Mouse (Mus musculus) frontal cortex, adult (tissue): ENCODE measurements around the gene Cd5.

Experiments
- ATAC-seq: cut with Nextera tagmentation; 2 replicates; pipeline ENCODE4 v1.9.2; 2017; ENCODE audit warnings: mild to moderate bottlenecking, moderate library complexity, mixed read lengths; ENCODE audit not compliant: low TSS enrichment

Cd5 gene

DNA sequence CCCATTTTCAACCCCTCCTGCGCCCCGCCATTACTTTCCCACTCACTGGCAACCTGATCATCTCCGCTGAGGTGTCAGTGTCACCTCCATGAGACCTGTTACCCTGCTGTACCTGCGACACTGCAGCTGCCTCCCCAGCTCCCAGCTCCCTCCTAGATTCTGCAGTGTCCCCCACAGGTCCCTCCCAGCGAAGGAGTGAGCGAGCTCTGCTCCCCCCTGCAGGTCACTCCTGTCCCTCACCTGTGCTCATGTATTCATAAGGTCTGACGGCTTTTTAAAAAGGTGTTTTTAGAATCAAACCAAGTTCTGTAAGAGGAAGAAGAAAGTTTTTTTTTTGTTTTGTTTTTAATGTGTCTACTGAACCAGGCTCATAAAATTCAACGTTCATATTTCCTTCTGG is 36.7 kb downstream of the Cd5 start:
- no peak for ATAC-seq

DNA sequence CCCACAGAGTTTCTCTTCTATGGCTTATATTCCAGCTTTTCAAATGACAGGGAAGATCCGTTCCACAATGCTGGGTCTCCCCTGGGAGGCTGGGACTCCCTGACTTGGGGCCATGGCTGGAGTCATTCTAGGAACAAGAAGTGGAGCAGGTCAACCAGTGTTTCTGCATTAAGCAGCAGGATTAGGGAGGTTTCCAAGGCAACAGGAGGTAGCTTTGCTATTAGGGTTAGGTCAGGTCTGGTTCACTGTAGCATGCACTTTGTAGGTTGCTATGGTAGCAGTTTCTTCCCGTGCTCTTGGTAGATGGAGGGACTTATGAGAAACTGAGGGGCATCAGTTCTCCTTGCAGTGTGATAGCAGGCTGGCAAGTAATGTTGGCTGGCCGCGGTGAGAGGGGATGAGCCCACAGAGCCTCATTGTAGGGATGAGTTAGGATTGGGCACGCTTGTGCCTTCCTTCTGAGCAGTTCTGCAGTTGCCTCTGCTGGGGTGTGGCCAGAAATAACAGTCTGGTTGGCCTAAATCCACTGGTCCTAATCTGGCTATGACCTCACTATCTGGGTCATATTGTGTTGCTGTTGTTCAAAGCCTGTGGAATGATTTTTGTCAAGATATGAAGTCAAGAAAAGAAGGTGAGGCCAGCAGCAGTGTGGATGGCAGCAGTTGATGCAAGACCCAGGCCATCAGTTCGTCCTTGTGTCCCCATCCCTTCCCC is 37.6 kb downstream of the Cd5 start:
- ATAC-seq = no peak

DNA sequence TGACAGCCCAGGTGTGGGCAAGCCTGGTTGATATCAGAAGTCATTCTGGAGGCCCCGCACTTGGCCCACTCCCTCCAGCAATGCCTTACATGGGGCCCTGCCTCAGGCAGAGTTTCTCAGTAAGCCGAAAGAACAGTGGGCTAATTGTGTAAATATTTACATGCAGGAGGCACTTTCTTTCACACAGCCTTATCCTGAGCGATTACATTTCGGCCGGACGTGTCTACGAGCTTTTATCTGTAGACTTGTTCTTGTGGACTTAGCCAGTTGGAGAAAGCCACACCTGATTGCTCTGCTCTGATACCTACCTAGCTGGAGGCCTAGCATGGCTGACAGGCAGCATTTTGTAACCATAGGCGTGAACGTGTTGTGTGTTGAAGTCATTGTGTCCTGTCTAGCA is 39.0 kb downstream of the Cd5 start:
- no peak for ATAC-seq

DNA sequence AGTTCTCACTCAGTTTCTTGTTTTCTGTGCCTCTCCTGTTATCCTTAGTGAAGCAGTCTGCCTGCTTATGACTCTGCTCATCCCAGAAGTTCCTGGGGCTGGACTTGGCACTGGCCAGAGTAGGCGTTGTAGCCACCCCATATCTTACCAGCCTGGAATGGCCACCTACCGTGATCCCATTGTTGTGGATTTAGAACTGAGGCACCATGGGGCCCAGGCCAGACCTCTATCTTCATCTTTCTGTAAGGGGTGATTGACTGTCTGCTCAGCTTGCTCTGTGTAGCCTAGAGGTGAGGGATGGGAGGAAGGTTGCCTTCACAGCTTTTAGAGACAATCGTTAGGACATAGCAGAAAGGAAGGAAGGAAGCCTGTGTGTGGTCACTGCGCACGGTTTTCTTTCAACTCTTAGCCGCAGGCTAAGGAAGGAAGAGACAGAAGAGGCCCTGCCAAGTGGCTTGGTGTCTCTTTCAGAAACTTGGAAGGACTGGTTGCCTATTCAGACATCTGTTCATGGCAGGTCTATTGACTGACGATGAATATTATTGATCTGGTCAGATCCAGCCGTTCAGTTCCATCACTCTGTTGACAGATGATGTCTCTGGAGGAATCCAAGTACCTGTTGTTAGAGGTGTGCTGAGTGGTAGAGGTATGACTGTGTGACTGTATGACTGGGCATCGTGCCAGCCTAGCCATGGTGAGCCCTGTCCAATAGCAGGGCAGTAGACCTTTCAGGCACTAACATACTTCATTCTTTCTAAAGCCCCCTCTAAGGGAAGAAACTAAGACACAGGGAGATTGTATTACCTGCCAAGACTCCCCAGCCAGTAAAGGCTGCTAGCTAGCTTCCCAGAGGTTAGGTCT is 40.4 kb downstream of the Cd5 start:
- no peak for ATAC-seq

DNA sequence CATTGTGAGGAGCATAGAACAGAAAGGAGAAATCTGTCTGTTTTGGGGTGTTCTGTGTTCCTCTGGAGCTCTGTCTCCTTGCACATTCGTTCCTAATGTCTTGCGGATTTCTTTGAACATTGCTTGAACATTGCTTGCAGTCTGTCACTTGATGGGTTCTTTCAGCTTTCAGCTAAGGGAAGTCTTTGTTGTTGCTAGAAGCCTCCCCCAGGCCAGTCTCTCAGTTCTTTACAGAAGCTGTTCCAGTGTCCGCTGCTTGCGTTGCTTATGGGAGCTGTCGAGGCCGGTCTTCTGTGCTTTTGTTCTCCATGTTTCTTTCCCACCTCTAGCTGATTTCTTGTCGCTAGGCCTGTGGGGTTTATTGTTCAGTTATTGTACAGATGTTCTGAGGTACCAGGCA is 43.0 kb downstream of the Cd5 start:
- ATAC-seq = no peak

DNA sequence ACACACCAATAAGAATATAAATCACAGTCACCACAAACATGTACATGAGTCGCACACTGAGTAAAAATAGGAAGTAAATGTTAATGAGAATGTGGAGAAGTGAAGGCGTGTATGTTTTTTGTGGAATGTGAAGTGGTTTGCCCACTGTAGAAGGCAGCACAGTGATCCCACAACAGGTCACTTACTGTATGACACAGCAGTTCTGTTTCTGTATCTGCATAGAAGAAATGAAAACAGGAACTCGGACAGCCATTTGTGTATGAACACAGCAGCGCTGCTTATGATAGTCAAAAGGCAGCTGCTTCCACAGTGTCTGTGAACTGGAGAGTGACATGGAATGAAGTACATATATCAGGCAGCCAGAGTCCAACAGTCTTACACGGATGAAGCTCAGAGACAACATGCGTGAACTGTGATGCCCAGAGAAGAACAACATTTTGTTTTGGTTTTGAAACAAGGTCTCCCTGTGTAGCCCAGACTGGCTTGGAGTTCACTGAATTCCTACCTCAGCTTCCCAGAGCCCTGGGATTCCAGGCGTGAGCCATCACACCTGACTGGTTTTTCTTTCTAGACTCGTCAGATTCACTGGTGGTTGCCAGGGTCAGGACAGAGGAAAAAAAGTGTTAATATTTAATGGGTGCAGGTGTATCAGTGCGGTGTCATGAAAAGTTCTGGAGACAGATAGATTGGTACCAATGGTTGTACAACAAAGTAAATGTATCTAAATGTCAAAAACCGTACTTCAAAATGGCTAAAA is 44.7 kb downstream of the Cd5 start:
- no peak for ATAC-seq

DNA sequence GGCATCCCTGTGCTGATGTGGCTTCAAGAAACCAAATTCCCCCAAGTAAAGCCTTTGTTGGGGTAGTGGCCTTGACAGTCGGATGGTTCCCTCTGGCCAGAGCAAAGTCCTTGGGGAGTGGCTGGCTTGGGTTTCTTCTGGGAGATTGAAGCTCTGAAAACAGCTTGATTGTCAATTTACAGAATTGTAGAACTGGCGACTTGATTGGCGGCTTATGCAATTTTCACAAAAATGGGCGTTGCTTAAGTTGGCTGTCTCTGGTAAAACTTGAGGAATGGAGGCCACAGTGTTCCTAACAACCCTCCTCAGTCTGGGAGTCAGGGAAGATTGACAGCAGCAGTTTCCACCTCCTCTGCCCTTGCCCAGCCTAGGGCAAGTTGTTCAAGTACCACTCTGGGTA is 46.4 kb downstream of the Cd5 start:
- ATAC-seq = no peak

DNA sequence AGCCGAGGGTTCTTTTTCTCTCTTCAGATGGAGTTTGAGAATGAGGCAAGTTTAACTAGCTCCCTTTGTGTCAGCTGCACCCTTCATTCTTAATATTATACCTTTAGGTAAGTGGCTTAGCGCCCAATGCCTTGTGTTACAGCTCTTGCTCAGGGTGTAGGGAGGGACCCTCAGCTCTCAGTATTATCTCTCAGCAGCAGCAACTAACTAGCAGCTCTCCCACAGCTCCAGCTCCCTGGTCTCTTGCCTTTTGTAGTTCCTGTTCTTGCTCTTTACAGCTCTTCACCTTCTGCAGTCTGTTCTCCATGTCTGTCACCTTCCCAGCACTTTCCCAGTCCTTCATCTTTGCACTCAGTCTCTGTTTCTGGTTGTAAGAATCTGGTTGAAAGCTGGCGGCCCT is 47.1 kb downstream of the Cd5 start:
- ATAC-seq = no peak

DNA sequence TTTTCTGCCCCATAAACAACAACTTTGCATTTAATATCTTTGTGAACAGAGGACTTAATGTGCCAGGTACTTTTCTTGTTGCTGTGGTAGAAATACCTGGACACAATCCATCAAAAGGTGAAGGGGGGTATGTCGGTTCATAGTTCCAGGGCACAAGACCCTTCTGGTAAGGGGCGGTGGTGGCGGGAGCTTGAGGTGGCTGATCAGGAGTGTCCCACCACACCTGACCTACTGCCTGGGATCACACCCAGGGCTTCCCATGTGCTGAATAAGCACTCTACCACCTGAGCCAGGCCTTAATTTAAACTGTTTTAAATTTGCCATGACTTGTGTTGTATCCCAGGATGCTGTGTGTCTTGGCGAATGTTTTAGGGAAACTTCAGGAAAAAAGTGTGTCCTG is 47.7 kb downstream of the Cd5 start:
- no peak for ATAC-seq

DNA sequence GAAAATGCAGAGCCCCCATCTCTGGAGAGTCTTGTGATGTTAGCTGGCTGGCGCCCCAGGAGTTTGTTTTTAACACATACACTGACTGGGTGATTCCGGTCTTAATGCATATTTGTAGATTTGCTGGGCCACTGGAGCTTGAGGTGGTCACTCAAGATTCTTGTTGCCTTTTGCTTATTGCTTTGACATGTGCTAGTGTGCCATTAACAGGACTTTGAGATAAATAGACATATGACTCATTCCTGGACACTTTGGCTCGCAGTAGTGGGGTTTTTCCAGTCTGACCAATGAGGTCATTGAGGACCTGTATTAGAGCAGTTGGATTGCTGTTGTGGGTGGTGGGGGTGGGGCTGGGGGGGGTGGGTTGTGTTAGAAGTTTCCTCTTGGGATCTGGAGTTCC is 48.5 kb downstream of the Cd5 start:
- ATAC-seq = no peak

DNA sequence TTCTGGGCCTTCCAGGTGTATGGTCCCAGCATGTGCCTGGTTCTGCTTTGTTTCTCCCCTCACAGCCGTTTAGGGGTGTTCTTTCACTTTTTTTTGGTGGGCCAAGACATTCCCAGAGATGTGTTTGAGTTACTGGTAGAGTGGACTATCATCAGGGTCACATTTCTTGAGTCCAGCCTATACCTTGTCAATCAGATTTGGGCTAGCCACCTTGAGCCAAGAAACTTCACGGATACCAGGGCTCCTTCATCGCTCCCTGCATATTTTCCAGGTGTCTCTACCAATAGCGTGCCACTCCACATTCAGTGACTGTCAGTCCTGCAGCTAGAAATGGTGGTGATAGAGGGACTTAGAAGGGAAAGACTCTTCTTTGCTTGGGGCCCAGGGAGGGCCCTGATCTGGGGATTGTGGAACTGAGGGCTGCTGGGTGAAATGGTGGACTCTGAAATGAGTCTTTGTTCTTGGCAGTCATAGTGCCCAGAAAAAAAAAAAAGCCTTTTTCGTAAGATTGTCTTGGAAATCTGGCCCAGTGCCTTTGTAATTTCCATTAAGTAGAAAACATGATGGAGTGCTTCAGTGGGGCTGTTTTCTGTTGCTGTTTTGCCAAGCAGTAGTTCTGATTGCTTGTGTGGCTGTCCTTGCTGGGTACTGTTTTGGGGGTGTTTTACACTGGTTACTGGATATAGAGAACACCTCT is 49.2 kb downstream of the Cd5 start:
- no peak; the same call in 1 of the 2 replicates for ATAC-seq

DNA sequence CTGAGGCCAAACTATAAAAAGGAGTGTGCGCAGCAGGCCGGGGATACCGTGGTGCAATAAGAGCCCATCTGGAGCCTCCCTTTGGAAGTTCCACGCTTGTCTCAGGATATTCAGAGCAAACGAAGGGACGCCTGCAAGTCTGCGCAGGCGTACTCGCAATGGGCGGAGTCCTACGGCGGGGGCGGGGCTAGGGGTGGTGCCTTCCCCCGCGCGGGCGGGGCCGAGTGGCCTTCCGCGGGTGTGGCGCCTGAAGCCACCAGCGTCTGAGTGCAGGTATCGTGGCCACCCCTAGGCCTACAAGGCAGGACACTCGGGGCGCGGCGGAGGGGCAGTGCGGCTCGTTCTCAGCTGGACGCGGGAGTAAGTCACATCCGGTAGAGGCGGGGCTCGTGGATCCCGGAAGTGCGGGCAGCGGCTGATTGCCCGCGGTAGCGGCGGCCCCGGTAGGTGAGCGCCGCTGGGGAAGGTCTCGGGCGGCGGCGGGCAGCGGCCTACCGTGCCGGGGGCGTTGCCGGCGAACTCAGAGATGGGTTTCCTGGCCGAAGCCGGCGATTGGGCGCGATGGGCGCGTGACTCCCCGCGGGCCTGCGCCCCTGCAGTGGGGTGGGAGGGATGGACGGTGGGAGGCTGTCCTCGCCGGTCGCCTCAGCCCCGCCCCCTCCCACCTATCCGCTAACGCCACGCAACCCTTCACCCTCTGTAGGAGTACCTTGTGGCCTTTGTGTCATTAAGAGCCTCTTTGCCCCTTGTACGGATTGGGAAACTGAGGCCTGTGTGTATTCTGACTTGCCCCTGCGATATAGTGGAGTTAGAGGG is 50.1 kb downstream of the Cd5 start, which contains the start of gene Vps37c:
Vps37c (plus strand) TSS at position 199 of the 816 bp plus-strand sequence.
- ATAC-seq = peak; percentile 85

DNA sequence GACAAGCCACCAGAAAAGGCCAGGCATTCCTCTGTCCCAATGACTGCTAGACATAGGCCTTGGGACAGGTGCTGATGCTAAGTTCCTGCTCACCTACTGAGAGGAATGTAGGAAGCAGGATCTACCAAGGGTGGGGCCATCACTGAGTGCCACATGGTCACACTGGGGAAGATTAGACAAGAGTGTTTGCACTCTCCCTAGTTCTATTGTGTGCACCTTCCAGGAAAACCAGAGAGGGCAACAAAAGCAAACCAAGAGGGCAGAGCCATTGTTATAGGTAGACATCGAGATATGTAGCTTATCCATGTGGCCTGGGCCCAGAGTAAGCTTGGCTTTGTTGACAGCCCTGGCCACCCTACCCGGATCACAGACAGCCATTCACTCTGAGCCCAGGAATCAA is 53.1 kb downstream of the Cd5 start:
- no peak for ATAC-seq

DNA sequence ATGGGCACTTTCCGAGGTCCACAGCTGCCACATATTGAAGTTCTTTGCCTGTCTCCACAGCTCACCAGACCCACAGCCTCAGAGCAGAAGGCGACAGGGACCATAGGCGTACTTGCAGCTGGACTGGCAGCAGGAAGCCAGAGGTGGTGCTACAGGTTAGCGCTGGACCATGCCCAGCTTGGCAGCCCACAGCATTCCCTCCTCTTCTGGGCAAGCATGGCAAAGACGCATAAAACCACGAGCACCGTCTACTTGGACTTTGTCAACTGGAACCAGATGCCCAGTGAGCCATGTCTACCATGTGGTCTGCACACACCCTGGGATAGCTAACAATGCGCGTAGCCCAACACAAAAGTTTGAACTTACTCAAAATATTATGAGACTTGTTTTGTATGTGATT is 53.7 kb downstream of the Cd5 start:
- ATAC-seq = no peak

DNA sequence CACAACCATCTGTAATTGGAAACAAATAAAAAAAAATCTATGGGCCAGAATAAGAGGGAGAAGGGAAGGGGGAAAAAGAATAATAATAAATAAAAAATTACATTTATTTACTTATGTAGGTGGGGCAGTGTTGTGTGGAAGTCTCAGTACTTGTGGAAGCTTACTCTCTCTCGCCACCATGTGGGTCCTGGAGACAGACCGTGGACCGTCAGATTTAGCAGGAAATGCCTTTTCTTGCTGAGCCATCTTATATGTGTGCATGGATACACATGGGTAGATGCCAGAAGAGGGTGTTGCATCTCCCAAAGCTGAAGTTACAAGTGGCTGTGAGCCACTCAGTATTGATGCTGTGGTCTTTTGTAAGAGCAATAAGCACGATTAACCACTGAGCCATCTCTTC is 57.2 kb downstream of the Cd5 start:
- ATAC-seq = no peak

DNA sequence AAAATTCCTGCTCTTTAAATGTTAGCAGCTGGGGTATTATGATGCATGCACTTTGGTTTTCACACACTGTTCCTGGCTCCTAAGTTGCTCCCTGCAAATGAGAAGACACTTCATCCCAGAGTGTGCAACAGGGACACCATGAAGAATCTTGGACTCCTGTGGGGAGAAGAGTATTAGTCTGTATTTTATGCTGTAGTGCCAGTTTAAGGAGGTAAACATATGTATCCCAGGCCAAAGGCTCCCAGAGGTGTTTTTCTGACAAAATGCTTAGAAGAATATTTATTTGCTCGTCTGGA is 60.1 kb downstream of the Cd5 start:
- peak; percentile 47; the same call in 1 of the 2 replicates for ATAC-seq

DNA sequence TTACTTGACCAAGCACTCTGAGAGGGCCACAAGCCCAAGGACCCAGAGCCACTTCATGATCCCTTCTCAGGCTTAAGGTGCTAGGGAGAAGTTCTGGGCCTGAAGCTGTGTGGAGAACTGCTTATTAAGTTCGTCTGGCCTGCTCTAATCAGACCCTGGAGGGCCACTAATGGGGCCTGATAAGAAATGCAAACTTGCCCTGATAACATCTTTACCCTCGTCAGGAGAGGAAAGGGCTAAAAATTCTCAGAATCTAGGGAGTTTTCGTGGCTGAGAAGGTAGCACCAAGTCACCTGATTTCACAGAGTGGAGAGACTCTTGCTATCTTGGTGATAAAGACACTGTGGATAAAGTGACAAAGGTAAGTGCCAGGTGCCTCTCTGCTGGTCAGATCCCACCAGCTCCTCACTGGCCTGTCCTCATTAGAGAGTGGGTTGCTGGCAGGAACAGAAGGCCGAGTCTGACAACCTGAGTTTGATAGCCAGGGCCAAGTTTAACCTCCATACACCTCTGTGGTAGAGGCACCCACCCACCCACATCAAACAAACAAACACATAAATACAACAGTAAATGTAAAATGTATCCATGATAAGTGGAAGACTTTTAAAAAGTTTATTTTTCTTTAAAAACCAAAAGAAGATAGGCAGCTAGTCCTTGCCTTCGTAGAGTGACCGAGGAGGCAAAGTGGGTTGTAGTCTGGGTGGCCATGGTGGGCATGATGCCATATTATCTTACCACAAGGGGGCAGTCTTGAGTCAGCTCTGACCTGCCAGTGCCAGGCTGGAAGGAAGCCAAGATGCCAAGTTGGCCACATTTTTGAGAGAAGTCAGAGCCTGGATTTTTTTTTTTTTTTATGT is 60.7 kb downstream of the Cd5 start, which contains the start of gene Pga5:
Pga5 (minus strand) TSS at position 157 of the 857 bp plus-strand sequence.
- 0 out of 2 replicates have a peak, but pooled peaks have one; percentile 20 for ATAC-seq

DNA sequence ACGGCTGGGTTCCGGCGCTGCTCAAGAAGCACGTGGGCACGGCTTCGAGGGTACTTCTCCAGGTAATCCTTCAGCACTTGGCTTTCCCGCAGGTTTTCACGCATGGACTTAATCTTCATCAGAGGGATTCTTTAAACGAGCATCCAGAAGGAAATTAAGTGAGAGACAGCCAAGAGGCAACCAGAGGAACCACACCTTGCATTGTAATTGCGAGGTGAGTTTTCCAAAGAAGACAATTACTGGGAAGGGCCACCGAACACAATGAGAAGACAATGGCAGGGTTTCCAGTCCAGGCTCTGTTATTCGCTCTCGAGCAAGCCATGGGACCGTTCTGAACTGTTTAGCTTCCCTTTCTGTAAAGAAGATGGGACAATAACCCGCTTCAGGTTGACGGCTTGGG is 62.1 kb downstream of the Cd5 start:
- ATAC-seq = no peak

DNA sequence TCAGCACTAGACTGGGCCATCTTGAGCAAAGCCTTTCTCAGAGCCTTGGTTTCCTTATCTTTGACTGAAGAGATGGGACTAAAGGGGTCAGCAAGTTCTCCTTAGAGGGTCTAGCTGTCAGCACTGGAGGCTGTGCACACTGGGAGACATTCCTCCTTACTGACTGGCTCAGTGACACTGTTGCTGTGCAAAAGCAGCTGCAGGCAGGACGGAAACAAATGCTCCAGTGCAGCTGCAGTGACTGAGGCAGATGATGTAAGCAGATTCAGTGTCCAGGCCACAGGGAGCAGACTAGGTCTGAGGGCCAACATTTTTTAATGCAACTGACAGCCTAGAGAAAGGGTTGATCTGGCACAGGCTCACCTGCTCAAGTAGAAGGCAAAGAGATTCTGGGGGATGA is 65.5 kb downstream of the Cd5 start:
- ATAC-seq = no peak

DNA sequence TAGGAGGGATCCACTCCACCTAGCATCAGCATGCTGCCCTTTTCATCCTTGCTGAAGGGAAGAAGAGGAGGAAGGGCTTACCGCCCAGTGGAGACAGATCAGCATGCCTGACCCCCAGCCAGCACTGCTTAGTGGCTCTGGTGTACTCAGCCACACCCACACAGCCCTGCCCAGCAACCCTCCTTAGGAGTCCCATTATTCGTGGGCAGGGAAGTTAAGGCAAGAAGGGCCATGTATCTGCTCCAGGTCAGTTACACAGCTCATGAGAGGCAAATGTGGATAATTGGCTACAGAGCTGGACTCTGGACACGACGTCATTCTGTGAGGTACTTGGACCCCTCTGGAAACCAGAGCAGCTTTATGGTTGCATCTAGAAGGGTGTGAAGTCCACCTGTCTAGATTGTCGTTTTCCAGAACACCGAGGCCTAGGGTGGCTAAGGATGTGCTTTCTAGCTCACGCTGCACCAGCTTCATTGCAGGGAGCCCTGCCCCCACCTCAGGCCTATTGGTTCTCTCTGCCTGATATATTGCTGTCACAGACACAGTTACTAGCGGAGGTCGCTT is 66.9 kb downstream of the Cd5 start:
- ATAC-seq = no peak
